24 mouse cellular contexts compared by ENCODE assay signal in genomic region chr14:76824066-76824465, GRCm38 (mm10).
A peak's percentile ranks its signal among the peaks of the same experiment; 100 is the strongest.
DNase-seq lines count a peak whose midpoint lies in the region; ATAC-seq and TF ChIP-seq lines count a peak whose summit lies in the region.
"Had no signal": no experiment of that assay in that cellular context is flagged by ENCODE, and none has a peak within 500 bp of the region (broad histone marks: within the 10 kb centered on the region; RNA-seq: fewer than 3 reads in every experiment).

No protein-coding gene starts in this region.

- no peak for TF ChIP-seq CTCF in gastrocnemius, adult 2 months (IDR thresholded peaks at IDR 0.05)
- TF ChIP-seq CTCF in embryonic fibroblast, embryonic 13.5 days (IDR thresholded peaks at IDR 0.05; ENCODE audit: borderline replicate concordance, insufficient read depth, low read length) = no peak

- H3K4me2 ChIP-seq in limb, embryonic 12.5 days = no peak overlapping the region
- H3K4me2 ChIP-seq: embryonic facial prominence, embryonic 12.5 days; forebrain, embryonic 13.5 days; forebrain, embryonic 15.5 days had no signal

- H3K4me1 ChIP-seq in limb, embryonic 12.5 days (replicated peaks) = peaks cover 5% of the 10 kb centered on the region
- peaks cover 16% of the 10 kb centered on the region for H3K4me1 ChIP-seq in limb, embryonic 10.5 days
- no peaks in the 10 kb centered on the region; the same call in 1 of the 2 replicates for H3K4me1 ChIP-seq in embryonic fibroblast, embryonic 13.5 days (ENCODE audit: control insufficient read depth, insufficient read depth, low read length)

- ATAC-seq in limb, embryonic 12.5 days (ENCODE audit: insufficient number of reproducible peaks, insufficient read depth, low FRiP score, low TSS enrichment, low read depth) = no peak
- ATAC-seq: activated CD4-positive, CD25-positive, alpha-beta regulatory T cell, adult 4 months; forebrain, embryonic 13.5 days; forebrain, embryonic 15.5 days; forebrain, postnatal 0 days; Patski had no signal

- H3K27ac ChIP-seq in gastrocnemius, adult 2 months = peak overlapping the region; percentile 20; the same call in 1 of the 2 replicates
- H3K27ac ChIP-seq in limb, embryonic 12.5 days = 0 out of 2 replicates have a peak overlapping the region, but pooled peaks have one; percentile 29
- H3K27ac ChIP-seq in limb, embryonic 10.5 days = no peak overlapping the region
- 0 out of 2 replicates have a peak overlapping the region, but pooled peaks have one; percentile 42 for H3K27ac ChIP-seq in embryonic fibroblast, embryonic 13.5 days (ENCODE audit: insufficient read depth, low read length)
- H3K27ac ChIP-seq: embryonic facial prominence, embryonic 12.5 days; forebrain, embryonic 13.5 days; forebrain, embryonic 15.5 days had no signal

- H3K4me3 ChIP-seq in gastrocnemius, adult 2 months = no peak overlapping the region
- no peak overlapping the region for H3K4me3 ChIP-seq in limb, embryonic 12.5 days (replicated peaks)
- H3K4me3 ChIP-seq in limb, embryonic 10.5 days = no peak overlapping the region
- H3K4me3 ChIP-seq in embryonic fibroblast, embryonic 13.5 days (ENCODE audit: insufficient read depth, low read length) = no peak overlapping the region
- H3K4me3 ChIP-seq: embryonic facial prominence, embryonic 12.5 days; forebrain, embryonic 13.5 days; forebrain, embryonic 15.5 days had no signal

- DNase-seq in gastrocnemius, adult 2 months = no peak
- no peak for DNase-seq in gastrocnemius, postnatal 10 days
- DNase-seq in limb, embryonic 10.5 days (ENCODE audit: low spot score) = no peak
- DNase-seq in 416B (ENCODE audit: low read depth) = peak; percentile 38
- no peak for DNase-seq in ovary, postnatal 10 days (ENCODE audit: low spot score)
- no peak for DNase-seq in thymus, postnatal 14 days
- DNase-seq: adrenal gland, adult 8-10 months; adrenal gland, postnatal 14 days; adrenal gland, postnatal 36 days; cerebellum, adult 11 months; cerebellum, adult 18-20 months; cerebellum, adult 8-10 months; cerebellum, adult 9-11 months; cerebellum, postnatal 14 days; cerebellum, postnatal 36 days; embryo, embryonic 11 days; forebrain, postnatal 0 days had no signal

- H3K9me3 ChIP-seq in limb, embryonic 12.5 days = no peaks in the 10 kb centered on the region
- H3K9me3 ChIP-seq in limb, embryonic 10.5 days (replicated peaks) = no peaks in the 10 kb centered on the region
- H3K9me3 ChIP-seq: embryonic facial prominence, embryonic 12.5 days; forebrain, embryonic 13.5 days; forebrain, embryonic 15.5 days had no signal

- no peaks in the 10 kb centered on the region for H3K36me3 ChIP-seq in limb, embryonic 12.5 days
- no peaks in the 10 kb centered on the region for H3K36me3 ChIP-seq in limb, embryonic 10.5 days
- H3K36me3 ChIP-seq: embryonic facial prominence, embryonic 12.5 days; forebrain, embryonic 15.5 days had no signal

- intact Hi-C loops in gastrocnemius, adult 2 months (cut with DNase I) = no loop called here

- no peak for TF ChIP-seq POLR2A in embryonic fibroblast, embryonic 13.5 days (IDR thresholded peaks at IDR 0.05; ENCODE audit: low read depth, low read length)

- no peaks in the 10 kb centered on the region for H3K27me3 ChIP-seq in limb, embryonic 12.5 days
- H3K27me3 ChIP-seq in limb, embryonic 10.5 days (ENCODE audit: low read depth, poor library complexity, severe bottlenecking) = no peaks in the 10 kb centered on the region
- H3K27me3 ChIP-seq: embryonic facial prominence, embryonic 12.5 days; forebrain, embryonic 13.5 days; forebrain, embryonic 15.5 days; Patski had no signal

- 93% methylated on average over 3 of the region's 3 CpGs for WGBS in limb, embryonic 12.5 days
- 95% methylated on average over 3 of the region's 3 CpGs for WGBS in limb, embryonic 10.5 days

- no peak overlapping the region for H3K9ac ChIP-seq in limb, embryonic 12.5 days (replicated peaks)
- H3K9ac ChIP-seq: embryonic facial prominence, embryonic 12.5 days; forebrain, embryonic 13.5 days; forebrain, embryonic 15.5 days; forebrain, postnatal 0 days had no signal
